Mouse (Mus musculus) heart, embryonic 10.5 days (tissue): Measurements from ENCODE around the gene Znrf3. TPM values are rescaled to one million over a fixed set of nuclear protein-coding genes. Genes with fewer than 3 reads are reported as not detected.

Experiments
- DNase-seq: peaks from one replicate; pipeline ENCODE4 v3.0.0-alpha.2; 2017; ENCODE audit warnings: low spot score
- H3K27ac ChIP-seq: fragments of 300-500 bp; sonication (generic); 2 replicates; pipeline ENCODE4 v1.5.1; 2016; ENCODE audit warnings: mild to moderate bottlenecking
- H3K27me3 ChIP-seq: fragments of 300-500 bp; sonication (generic); 2 replicates; pipeline ENCODE4 v1.6.1; 2016; ENCODE audit warnings: mild to moderate bottlenecking; ENCODE audit not compliant: poor library complexity, insufficient read depth, severe bottlenecking
- H3K36me3 ChIP-seq: fragments of 300-500 bp; sonication (generic); 2 replicates; pipeline ENCODE4 v1.6.1; 2016; ENCODE audit warnings: mild to moderate bottlenecking, moderate library complexity
- H3K4me1 ChIP-seq: fragments of 300-500 bp; sonication (generic); 2 replicates; pipeline ENCODE4 v1.6.1; 2016; ENCODE audit warnings: mild to moderate bottlenecking
- H3K4me3 ChIP-seq: fragments of 300-500 bp; sonication (generic); 2 replicates; pipeline ENCODE4 v1.5.1; 2016; ENCODE audit warnings: mild to moderate bottlenecking, moderate library complexity
- H3K9me3 ChIP-seq: fragments of 300-500 bp; sonication (generic); 2 replicates; pipeline ENCODE4 v1.6.1; 2016; ENCODE audit warnings: mild to moderate bottlenecking, moderate library complexity
- WGBS: fragments of 180-500 bp; shearing (Covaris S2); methylation state at CpG from one replicate; pipeline ENCODE4 v1.1.7; 2016; 5-methylcytosine and 5-hydroxymethylcytosine counted together
- polyA plus RNA-seq: library from polyadenylated mRNA; unstranded; fragments of >200 nt; fragmentation: Nextera tagmentation; extraction: Ambion mirVana; gene quantifications from 2 replicates; pipeline ENCODE4 v1.2.1, GENCODE M21; 2016

The Znrf3 gene
- polyA plus RNA-seq, 1 experiment from 2014 or later: 9.2 TPM

- Histone ChIP-seq H3K27ac (no peak overlapping the region), H3K9me3 (no peaks in the 10 kb centered on the region), H3K27me3 (no peaks in the 10 kb centered on the region), H3K4me1 (no peaks in the 10 kb centered on the region), H3K36me3 (peaks cover 83% of the 10 kb centered on the region), H3K4me3 (no peak overlapping the region)
- 90% methylated on average over 2 of the region's 2 CpGs for WGBS
- DNase-seq: no peak
Observed at GRCm38 (mm10) chr11:5283987-5284386, 160.7 kb downstream of the Znrf3 start.

GRCm38 (mm10) chr11:5280932-5281331 is 163.7 kb downstream of the Znrf3 start:
- no peaks in the 10 kb centered on the region; the same call in 1 of the 2 replicates for H3K4me1 ChIP-seq
- no peaks in the 10 kb centered on the region for H3K9me3 ChIP-seq
- H3K27me3 ChIP-seq: no peaks in the 10 kb centered on the region
- 90% methylated on average over 7 of the region's 7 CpGs for WGBS
- no peak overlapping the region for H3K27ac ChIP-seq
- no peak overlapping the region for H3K4me3 ChIP-seq
- peaks cover 59% of the 10 kb centered on the region for H3K36me3 ChIP-seq
- DNase-seq: no peak

DNA sequence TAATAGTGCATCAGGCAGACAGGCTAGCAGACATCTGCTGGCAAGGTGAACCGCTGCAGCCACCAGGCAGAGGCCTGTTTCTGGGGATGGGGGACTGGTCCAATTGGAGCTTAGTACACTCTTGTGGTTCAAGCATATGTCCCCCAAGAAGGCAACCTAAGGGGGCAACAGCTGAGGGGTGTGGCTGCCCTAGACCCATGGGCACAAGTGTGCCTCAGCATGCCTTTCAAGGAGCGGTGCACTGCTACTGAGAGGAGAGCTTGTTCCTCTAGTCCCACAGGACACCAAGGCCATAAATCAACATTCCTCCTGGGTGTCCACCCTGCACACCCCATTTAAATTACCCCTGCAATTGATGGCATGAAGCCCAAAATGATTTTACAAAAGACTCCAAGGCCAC is 166.2 kb downstream of the Znrf3 start:
- 86% methylated on average over 2 of the region's 2 CpGs for WGBS
- no peak for DNase-seq
- no peak overlapping the region for H3K27ac ChIP-seq
- no peaks in the 10 kb centered on the region for H3K9me3 ChIP-seq
- no peak overlapping the region for H3K4me3 ChIP-seq
- peaks cover 39% of the 10 kb centered on the region for H3K36me3 ChIP-seq
- H3K27me3 ChIP-seq: no peaks in the 10 kb centered on the region
- H3K4me1 ChIP-seq: no peaks in the 10 kb centered on the region; the same call in 1 of the 2 replicates

GRCm38 (mm10) chr11:5277307-5277971 is 167.2 kb downstream of the Znrf3 start:
- Histone ChIP-seq H3K36me3 (peaks cover 29% of the 10 kb centered on the region), H3K9me3 (no peaks in the 10 kb centered on the region), H3K27me3 (no peaks in the 10 kb centered on the region), H3K27ac (no peak overlapping the region), H3K4me3 (no peak overlapping the region), H3K4me1 (no peaks in the 10 kb centered on the region; the same call in 1 of the 2 replicates)
- 77% methylated on average over 5 of the region's 5 CpGs for WGBS
- DNase-seq: no peak

- no peak for DNase-seq
- H3K4me3 ChIP-seq: no peak overlapping the region
- peaks cover 11% of the 10 kb centered on the region for H3K4me1 ChIP-seq
- 80% methylated on average over 4 of the region's 4 CpGs for WGBS
- H3K9me3 ChIP-seq: no peaks in the 10 kb centered on the region
- no peaks in the 10 kb centered on the region for H3K27me3 ChIP-seq
- no peak overlapping the region for H3K27ac ChIP-seq
- H3K36me3 ChIP-seq: peaks cover 7% of the 10 kb centered on the region; the same call in 1 of the 2 replicates
Observed at GRCm38 (mm10) chr11:5275216-5275615, 169.4 kb downstream of the Znrf3 start.

DNA sequence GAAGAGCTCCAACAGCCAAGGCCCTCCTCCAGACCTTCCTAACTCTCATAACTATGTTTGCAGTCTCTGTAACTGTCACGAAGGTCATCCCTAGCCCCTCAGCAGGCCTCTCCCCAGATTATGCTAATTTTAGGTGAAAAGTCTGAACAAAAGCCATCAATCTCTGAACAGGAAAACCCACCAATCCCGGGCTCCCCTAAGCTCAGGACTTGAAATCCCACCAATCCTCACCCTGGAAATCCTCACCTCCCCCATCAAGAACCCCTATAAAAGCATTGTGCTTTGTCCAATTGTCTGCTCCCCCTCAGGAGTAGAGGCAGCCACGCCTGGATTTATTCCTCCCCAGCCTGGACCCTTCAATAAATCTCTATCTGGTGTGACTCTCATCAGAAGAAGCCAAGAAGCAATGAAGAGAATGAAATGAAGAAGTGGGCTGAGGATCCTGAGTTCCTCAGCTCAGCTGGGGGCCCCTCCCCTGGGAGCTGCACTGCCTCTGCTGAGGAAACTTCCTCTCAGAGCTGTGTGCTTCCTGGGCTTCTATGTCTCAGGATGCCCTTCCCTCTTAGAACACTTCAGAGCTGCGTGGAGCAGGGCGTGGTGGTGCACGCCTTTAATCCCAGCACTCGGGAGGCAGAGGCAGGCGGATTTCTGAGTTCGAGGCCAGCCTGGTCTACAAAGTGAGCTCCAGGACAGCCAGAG is 172.0 kb downstream of the Znrf3 start:
- no peaks in the 10 kb centered on the region for H3K9me3 ChIP-seq
- WGBS: 73% methylated on average over 9 of the region's 9 CpGs
- no peaks in the 10 kb centered on the region for H3K36me3 ChIP-seq

GRCm38 (mm10) chr11:5272066-5272360 is 172.6 kb downstream of the Znrf3 start:
- no peak overlapping the region for H3K4me3 ChIP-seq
- WGBS: 78% methylated on average over 4 of the region's 4 CpGs
- no peak for DNase-seq
- no peaks in the 10 kb centered on the region for H3K27me3 ChIP-seq
- H3K4me1 ChIP-seq: peaks cover 11% of the 10 kb centered on the region; the same call in 1 of the 2 replicates
- H3K27ac ChIP-seq: 0 out of 2 replicates have a peak overlapping the region, but pooled peaks have one; percentile 1
- H3K36me3 ChIP-seq: no peaks in the 10 kb centered on the region
- no peaks in the 10 kb centered on the region for H3K9me3 ChIP-seq

More for the DNA sequence above, 172.0 kb downstream of the Znrf3 start:
- H3K4me3 ChIP-seq: no peak overlapping the region
- H3K27ac ChIP-seq: no peak overlapping the region
- no peak for DNase-seq
- peaks cover 11% of the 10 kb centered on the region; the same call in 1 of the 2 replicates for H3K4me1 ChIP-seq
- H3K27me3 ChIP-seq: no peaks in the 10 kb centered on the region

DNA sequence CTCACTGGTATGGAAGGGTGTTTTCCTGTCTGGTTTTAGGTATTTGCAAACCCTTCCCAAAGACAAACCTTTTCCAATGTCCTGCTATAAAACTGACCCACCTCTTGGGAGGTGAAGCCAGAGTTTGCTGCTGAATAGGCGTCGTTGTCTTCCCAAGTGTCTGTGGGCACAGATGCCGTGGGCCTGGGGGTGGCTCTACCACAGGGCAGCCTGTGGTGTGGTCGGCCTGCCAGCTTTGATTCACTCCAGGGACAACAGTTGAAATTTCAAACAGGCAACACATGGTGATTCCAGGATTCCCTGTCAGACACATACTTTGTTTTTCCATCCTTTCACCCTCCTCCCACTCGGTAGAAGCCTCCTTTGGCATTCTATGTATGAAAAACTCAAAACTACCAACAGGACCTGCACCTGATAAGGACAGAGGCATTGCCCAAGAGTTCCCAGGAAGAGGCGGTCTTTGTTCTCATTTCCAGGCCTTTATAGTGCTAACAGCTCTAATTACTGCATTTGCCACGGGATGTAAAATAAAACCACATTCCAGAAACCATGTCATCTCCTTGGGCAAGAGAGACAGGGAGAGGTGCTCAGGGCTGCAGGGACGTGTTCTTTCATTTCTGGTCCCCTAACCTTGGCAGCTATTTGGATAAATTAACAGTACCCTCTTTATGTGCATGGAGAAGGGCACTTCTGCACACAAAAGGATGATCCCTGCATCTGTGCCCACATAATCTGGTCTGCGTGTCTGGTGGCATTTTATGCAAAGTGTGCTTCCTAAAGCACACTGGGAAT is 173.2 kb downstream of the Znrf3 start:
- H3K36me3 ChIP-seq: no peaks in the 10 kb centered on the region
- no peaks in the 10 kb centered on the region for H3K9me3 ChIP-seq
- peaks cover 14% of the 10 kb centered on the region for H3K4me1 ChIP-seq
- peak overlapping the region; percentile 1; the same call in 1 of the 2 replicates for H3K27ac ChIP-seq
- DNase-seq: no peak
- no peaks in the 10 kb centered on the region for H3K27me3 ChIP-seq
- 64% methylated on average over 9 of the region's 9 CpGs for WGBS
- H3K4me3 ChIP-seq: no peak overlapping the region

DNA sequence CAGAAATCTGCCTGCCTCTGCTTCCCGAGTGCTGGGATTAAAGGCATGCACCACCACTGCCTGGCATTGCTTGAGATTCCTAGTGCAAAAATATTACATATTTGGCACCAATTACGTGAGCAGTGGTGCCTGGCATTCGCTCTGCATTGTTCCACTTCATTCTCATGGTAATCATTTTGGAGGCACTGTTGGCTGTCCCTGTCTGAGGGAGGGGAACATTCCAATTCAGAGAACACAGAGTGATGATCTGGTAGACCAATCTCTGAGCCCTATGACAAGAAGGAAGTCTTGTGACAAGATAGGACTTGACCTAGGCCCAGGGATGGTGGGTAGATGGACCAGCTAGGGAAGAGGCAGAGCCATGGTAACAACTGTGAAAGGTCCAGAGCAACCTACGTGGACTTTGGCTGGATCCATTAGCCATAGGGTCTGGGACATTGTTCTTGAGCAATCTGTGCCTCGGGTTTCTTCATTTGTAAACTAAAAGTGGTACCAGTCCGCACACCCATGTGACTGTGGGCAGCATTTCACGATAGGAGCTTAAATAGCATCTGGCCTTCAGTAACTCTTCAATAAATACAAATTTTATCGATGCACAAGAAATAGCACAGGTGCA is 174.7 kb downstream of the Znrf3 start:
- 86% methylated on average over 8 of the region's 8 CpGs for WGBS
- Histone ChIP-seq H3K36me3 (no peaks in the 10 kb centered on the region), H3K27ac (no peak overlapping the region), H3K4me1 (peaks cover 30% of the 10 kb centered on the region), H3K9me3 (no peaks in the 10 kb centered on the region), H3K4me3 (no peak overlapping the region), H3K27me3 (no peaks in the 10 kb centered on the region)
- DNase-seq: no peak

DNA sequence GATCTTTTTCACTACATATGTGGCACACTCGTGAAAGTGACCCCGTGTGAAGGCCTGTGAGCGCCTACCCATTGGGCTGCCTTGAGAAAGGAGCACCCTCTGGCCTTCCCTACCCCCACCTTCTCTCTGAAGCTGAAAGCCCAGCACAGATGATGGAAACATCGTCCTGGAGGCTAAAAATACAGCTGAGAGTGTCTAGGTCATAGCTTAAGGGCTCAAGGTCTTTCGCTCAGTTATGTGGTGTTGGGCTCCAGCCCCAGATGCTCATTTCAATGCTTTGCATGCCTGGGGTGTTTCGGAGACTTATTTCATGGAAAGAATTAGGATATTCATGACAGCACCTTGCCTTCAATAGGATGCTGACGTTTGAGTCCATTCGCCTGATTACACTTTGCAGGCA is 178.9 kb downstream of the Znrf3 start:
- Histone ChIP-seq H3K4me3 (no peak overlapping the region), H3K27ac (peak overlapping the region; percentile 87)
- WGBS: 53% methylated on average over 8 of the region's 8 CpGs

GRCm38 (mm10) chr11:5263078-5263730 is 181.4 kb downstream of the Znrf3 start:
- H3K27me3 ChIP-seq: peaks cover 6% of the 10 kb centered on the region; the same call in 1 of the 2 replicates
- H3K9me3 ChIP-seq: no peaks in the 10 kb centered on the region
- no peaks in the 10 kb centered on the region for H3K36me3 ChIP-seq
- peaks cover 46% of the 10 kb centered on the region for H3K4me1 ChIP-seq
- H3K4me3 ChIP-seq: 0 out of 2 replicates have a peak overlapping the region, but pooled peaks have one; percentile 8
- no peak for DNase-seq
- peak overlapping the region; percentile 69 for H3K27ac ChIP-seq
- WGBS: 48% methylated on average over 26 of the region's 26 CpGs

More for the DNA sequence above, 178.9 kb downstream of the Znrf3 start:
- peaks cover 6% of the 10 kb centered on the region; the same call in 1 of the 2 replicates for H3K27me3 ChIP-seq
- no peak for DNase-seq
- H3K4me1 ChIP-seq: peaks cover 36% of the 10 kb centered on the region
- no peaks in the 10 kb centered on the region for H3K9me3 ChIP-seq
- H3K36me3 ChIP-seq: no peaks in the 10 kb centered on the region
